Mouse (Mus musculus) kidney, adult 8-10 months (tissue): ENCODE results near the gene Mmp28.

Experiments
- DNase-seq, 2 experiments: peaks; one replicate each; pipeline ENCODE4 v3.0.0; 2022

Gene Mmp28

GRCm38 (mm10) chr11:83447612-83448011 is 15.3 kb downstream of the Mmp28 start:
- no peak for DNase-seq

GRCm38 (mm10) chr11:83445001-83445400 is 17.9 kb downstream of the Mmp28 start:
- DNase-seq, result no peak

GRCm38 (mm10) chr11:83443824-83444223 is 19.0 kb downstream of the Mmp28 start:
- no peak for DNase-seq

- DNase-seq, result peak; percentile 54 to 84
These were observed 20.1 kb downstream of the Mmp28 start for GRCm38 (mm10) chr11:83442596-83443267.

GRCm38 (mm10) chr11:83441235-83441634 is 21.6 kb downstream of the Mmp28 start:
- no peak for DNase-seq

- DNase-seq, result peak; percentile 78 to 85
These were observed 22.5 kb downstream of the Mmp28 start for GRCm38 (mm10) chr11:83440081-83441064.

GRCm38 (mm10) chr11:83439426-83440060 is 23.3 kb downstream of the Mmp28 start:
- no peak for DNase-seq

GRCm38 (mm10) chr11:83437377-83437776 is 25.5 kb downstream of the Mmp28 start, which contains the start of gene 1700020L24Rik:
Gene 1700020L24Rik (plus strand): TSS chr11:83437677.
- no peak for DNase-seq

GRCm38 (mm10) chr11:83432533-83432932 is 30.3 kb downstream of the Mmp28 start:
- DNase-seq, result no peak

- DNase-seq, result no peak
These were observed 33.5 kb downstream of the Mmp28 start, which contains the start of gene Gas2l2 for GRCm38 (mm10) chr11:83429355-83429754. Gene Gas2l2 (minus strand): TSS chr11:83429455.

- no peak for DNase-seq
These were observed 35.9 kb downstream of the Mmp28 start for GRCm38 (mm10) chr11:83426964-83427363.

GRCm38 (mm10) chr11:83424681-83425080 is 38.2 kb downstream of the Mmp28 start:
- DNase-seq, result peak in 1 of 2 experiments; percentile 74

GRCm38 (mm10) chr11:83421305-83421704 is 41.6 kb downstream of the Mmp28 start:
- peak in 1 of 2 experiments; percentile 61 for DNase-seq

GRCm38 (mm10) chr11:83420338-83420737 is 42.5 kb downstream of the Mmp28 start:
- no peak for DNase-seq

- no peak for DNase-seq
These were observed 44.3 kb downstream of the Mmp28 start for GRCm38 (mm10) chr11:83418566-83418965.

GRCm38 (mm10) chr11:83417708-83418107 is 45.2 kb downstream of the Mmp28 start:
- no peak for DNase-seq

- DNase-seq, result peak; percentile 54 to 66
These were observed 45.8 kb downstream of the Mmp28 start for GRCm38 (mm10) chr11:83417080-83417479.

- DNase-seq, result no peak
These were observed 52.4 kb downstream of the Mmp28 start for GRCm38 (mm10) chr11:83410510-83410909.

- DNase-seq, result no peak
These were observed 53.0 kb downstream of the Mmp28 start for GRCm38 (mm10) chr11:83409792-83410291.

- peak; percentile 44 to 47 for DNase-seq
These were observed 53.6 kb downstream of the Mmp28 start, which contains the start of gene Rasl10b for GRCm38 (mm10) chr11:83409087-83409754. Gene Rasl10b (plus strand): TSS chr11:83409137.

GRCm38 (mm10) chr11:83408242-83408641 is 54.6 kb downstream of the Mmp28 start:
- no peak for DNase-seq

GRCm38 (mm10) chr11:83406391-83406790 is 56.5 kb downstream of the Mmp28 start:
- DNase-seq, result no peak
